Mouse (Mus musculus): Measurements from ENCODE around the gene Olfr401. TPM values are rescaled to one million over a fixed set of nuclear protein-coding genes. Genes with fewer than 3 reads are reported as not detected.
"Not testable (repeated sequence)": the region's sequence is repeated elsewhere in the genome, so short reads cannot be mapped to it uniquely, and the experiment has no call there.

The Olfr401 gene
- not detected in 2 replicates for polyA plus RNA-seq (2012; rRNA removed)

DNA sequence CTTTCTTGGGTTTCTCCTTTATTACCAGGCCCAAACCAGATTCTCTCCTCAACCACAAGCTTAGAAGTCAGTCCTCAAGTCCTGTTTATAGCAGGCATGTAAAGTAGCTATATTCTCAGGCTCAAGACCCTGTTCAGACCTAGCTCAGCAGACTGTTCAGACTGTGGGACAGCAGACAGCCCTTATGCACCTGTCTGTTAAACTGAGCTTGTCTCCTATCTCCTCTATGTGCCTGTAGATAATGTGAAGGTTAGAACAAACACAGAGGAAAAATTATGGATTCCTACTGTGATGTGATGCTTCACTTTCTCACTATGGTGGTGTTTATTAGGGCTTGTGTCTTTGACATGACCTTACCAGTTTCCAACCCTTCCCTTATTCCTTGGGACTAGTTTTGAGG, at the start of gene Olfr401:
Gene Olfr401 (plus strand): TSS at position 301 of the 400 bp plus-strand sequence.
- no peak within 1 kb of the TSS for H3K4me3 ChIP-seq (replicated peaks; ENCODE audit: extremely low read depth, low read depth, low read length)
- H3K4me1 ChIP-seq (ENCODE audit: control insufficient read depth, insufficient read depth, low read length), result no peaks in the 10 kb centered on the region
- no peak for TF ChIP-seq POLR2A (IDR thresholded peaks at IDR 0.05; ENCODE audit: borderline replicate concordance, extremely low read depth, low read depth, low read length)
- no peak for TF ChIP-seq CTCF (IDR thresholded peaks at IDR 0.05; ENCODE audit: insufficient read depth, low read length)
- no peak for DNase-seq

DNA sequence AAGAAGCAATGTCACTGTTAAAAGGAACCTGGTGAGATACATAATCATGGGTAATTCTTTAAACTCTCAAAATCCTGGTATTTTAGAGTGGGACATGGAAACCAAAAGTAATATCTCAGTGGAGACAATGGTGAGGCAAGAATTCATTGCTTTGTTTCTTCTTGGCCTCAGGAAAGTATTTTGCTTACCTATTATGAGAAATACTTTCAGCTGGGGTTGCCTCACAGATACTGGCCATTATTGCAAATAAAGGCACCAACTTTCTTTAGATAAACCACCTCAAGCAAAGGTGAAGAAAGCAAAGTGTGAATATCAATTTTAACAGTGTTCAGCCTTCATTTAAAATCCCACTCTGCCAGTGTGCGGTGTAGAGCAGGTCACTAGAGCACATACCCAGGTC, 43.9 kb upstream of the Olfr401 start, which contains the start of gene Zfp616:
Gene Zfp616 (plus strand): TSS at position 301 of the 400 bp plus-strand sequence.
- no peak for TF ChIP-seq POLR2A (IDR thresholded peaks at IDR 0.05; ENCODE audit: borderline replicate concordance, extremely low read depth, low read depth, low read length)
- no peak for TF ChIP-seq CTCF (IDR thresholded peaks at IDR 0.05; ENCODE audit: insufficient read depth, low read length)
- H3K4me3 ChIP-seq (replicated peaks; ENCODE audit: extremely low read depth, low read depth, low read length), result no peak within 1 kb of the TSS
- DNase-seq, result no peak
- 88% methylated on average over 1 of the region's 1 CpGs for WGBS
- no peaks in the 10 kb centered on the region for H3K4me1 ChIP-seq (ENCODE audit: control insufficient read depth, insufficient read depth, low read length)

DNA sequence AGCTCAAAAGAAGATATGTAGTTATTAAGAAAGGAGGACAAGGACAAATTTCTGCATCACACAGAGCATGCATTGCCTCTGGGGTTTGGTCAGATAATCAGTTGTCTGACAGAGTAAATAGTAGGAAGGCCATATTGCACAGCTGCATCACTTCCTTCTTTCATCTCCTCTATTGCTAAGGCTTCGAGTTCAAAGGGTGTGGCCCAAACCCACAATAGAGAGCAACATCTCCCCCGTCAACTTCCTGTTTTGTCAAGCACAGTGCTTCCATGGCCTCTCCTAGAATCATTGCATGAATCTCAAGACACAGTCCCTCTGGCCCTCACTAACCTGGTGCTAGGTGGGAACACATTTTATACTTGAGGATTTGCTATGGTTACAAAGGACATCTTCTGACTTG, 12.8 kb upstream of the Olfr401 start:
- no peak for TF ChIP-seq POLR2A (IDR thresholded peaks at IDR 0.05; ENCODE audit: borderline replicate concordance, extremely low read depth, low read depth, low read length)
- TF ChIP-seq CTCF (IDR thresholded peaks at IDR 0.05; ENCODE audit: insufficient read depth, low read length), result no peak
- H3K4me3 ChIP-seq (replicated peaks; ENCODE audit: extremely low read depth, low read depth, low read length), result no peak overlapping the region
- no peaks in the 10 kb centered on the region for H3K4me1 ChIP-seq (ENCODE audit: control insufficient read depth, insufficient read depth, low read length)
- DNase-seq, result no peak
- 57% methylated on average over 2 of the region's 2 CpGs for WGBS

DNA sequence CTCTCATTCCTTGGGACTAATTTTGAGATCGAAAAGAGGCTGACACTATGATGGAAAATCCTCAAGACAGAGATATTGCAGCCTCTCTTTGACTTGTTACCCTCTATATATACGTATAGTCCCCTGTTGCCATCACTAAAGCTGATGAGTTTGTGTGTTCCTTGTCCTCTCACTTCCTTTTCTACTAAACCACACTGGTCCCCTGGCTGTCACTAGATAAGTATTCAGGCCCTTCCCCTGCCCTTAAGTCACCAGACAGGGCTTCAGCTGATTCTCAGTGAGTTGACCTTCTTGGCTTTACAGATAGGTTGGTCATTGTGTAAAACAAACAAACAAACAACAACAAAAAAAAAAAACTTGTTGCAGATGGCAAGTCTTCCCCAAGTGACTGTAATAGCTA, 12.0 kb upstream of the Olfr401 start:
- TF ChIP-seq POLR2A (IDR thresholded peaks at IDR 0.05; ENCODE audit: borderline replicate concordance, extremely low read depth, low read depth, low read length), result no peak
- no peak for TF ChIP-seq CTCF (IDR thresholded peaks at IDR 0.05; ENCODE audit: insufficient read depth, low read length)
- WGBS, result 35% methylated on average over 2 of the region's 2 CpGs

DNA sequence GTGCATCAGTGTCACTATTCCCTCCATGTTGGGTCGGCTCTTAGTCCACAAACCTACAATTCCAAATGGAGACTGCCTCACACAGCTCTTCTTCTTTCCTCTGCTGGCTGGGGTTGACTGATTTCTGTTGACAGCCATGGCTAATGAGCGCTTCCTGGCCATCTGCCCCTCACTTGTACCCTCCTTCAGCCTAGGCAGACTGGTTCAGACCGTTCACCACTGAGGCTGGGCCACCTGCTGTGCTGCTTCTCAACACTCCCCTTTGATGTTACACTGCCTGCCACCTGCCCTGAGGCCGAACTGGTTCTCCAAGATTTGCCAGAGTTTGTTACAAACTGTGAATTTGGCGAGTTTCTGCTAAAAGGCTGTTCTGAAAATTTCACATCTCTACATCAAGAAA, 8.4 kb upstream of the Olfr401 start:
- Histone ChIP-seq H3K4me3 (replicated peaks; ENCODE audit: extremely low read depth, low read depth, low read length) (no peak overlapping the region), H3K4me1 (ENCODE audit: control insufficient read depth, insufficient read depth, low read length) (no peaks in the 10 kb centered on the region)
- WGBS, result 29% methylated on average over 5 of the region's 5 CpGs
- no peak for DNase-seq
- TF ChIP-seq CTCF (IDR thresholded peaks at IDR 0.05; ENCODE audit: insufficient read depth, low read length), result no peak
- TF ChIP-seq POLR2A (IDR thresholded peaks at IDR 0.05; ENCODE audit: borderline replicate concordance, extremely low read depth, low read depth, low read length), result no peak

More for the DNA sequence above, 12.0 kb upstream of the Olfr401 start:
- no peak for DNase-seq
- no peaks in the 10 kb centered on the region for H3K4me1 ChIP-seq (ENCODE audit: control insufficient read depth, insufficient read depth, low read length)
- no peak overlapping the region for H3K4me3 ChIP-seq (replicated peaks; ENCODE audit: extremely low read depth, low read depth, low read length)

DNA sequence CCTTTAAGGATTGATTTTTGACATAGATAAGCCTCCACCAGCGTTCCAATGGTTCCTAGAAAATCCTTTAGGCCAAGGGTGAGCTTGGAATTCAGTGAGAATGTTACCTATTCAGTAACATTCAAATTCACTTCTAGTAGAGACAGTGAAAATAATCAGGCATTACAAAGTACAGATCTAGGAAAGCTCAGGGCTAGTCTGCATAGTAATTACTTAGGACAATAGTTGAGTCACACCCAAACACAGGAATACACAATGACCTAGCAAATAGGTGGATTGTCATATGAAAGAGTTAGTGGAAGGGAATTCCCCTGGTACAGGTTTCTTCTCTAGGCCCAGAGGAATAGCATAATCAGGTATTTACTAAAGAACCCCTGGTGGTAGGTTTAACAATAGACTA, 26.5 kb downstream of the Olfr401 start:
- not testable (repeated sequence) for H3K4me1 ChIP-seq (ENCODE audit: control insufficient read depth, insufficient read depth, low read length); H3K4me3 ChIP-seq (replicated peaks; ENCODE audit: extremely low read depth, low read depth, low read length); DNase-seq
- 17% methylated on average over 1 of the region's 1 CpGs for WGBS

DNA sequence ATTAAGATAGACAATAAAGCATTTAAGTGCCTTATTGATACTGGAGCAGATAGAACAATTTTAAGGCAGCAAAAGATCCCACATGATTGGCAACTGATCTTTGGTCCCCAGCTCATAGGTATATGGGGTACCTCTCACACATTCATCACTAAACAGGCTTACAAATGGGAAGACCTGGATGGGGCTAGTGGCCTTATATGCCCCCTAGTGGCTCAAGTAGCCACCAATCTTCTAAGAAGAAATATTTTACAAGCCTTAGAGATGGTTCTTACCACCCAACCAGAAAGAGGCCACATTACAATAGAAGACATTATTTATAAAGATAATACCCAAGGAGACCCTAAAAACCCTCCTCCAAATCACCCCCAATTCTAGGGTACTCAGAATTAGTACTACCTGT, 32.4 kb downstream of the Olfr401 start:
- Histone ChIP-seq H3K4me3 (replicated peaks; ENCODE audit: extremely low read depth, low read depth, low read length) (no peak overlapping the region), H3K4me1 (ENCODE audit: control insufficient read depth, insufficient read depth, low read length) (no peaks in the 10 kb centered on the region)
- DNase-seq, result no peak
- no peak for TF ChIP-seq POLR2A (IDR thresholded peaks at IDR 0.05; ENCODE audit: borderline replicate concordance, extremely low read depth, low read depth, low read length)
- TF ChIP-seq CTCF (IDR thresholded peaks at IDR 0.05; ENCODE audit: insufficient read depth, low read length), result no peak

DNA sequence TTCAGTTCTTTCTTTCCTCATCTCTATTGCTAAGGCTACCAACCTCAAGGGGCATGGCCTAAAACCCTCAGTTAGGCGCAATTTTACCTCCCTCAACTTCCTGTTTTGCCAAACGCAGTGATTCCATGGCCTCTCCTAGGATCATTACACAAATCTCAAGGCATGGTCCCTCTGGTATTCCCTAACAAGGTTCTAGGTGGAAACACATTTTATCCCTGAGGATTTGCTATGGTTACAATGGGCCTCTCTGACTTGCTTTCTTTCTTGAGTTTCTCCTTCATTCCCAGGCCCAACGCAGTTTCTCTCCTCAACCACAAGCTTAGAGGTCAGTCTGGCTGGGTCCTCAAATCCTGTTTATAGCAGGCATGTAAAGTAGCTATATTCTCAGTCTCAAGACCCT, 39.7 kb downstream of the Olfr401 start, which contains the start of gene Olfr402:
Gene Olfr402 (plus strand): TSS at position 301 of the 400 bp plus-strand sequence.
- Histone ChIP-seq H3K4me1 (ENCODE audit: control insufficient read depth, insufficient read depth, low read length) (no peaks in the 10 kb centered on the region), H3K4me3 (replicated peaks; ENCODE audit: extremely low read depth, low read depth, low read length) (no peak within 1 kb of the TSS)
- 46% methylated on average over 3 of the region's 3 CpGs for WGBS
- no peak for TF ChIP-seq POLR2A (IDR thresholded peaks at IDR 0.05; ENCODE audit: borderline replicate concordance, extremely low read depth, low read depth, low read length)
- no peak for TF ChIP-seq CTCF (IDR thresholded peaks at IDR 0.05; ENCODE audit: insufficient read depth, low read length)
- DNase-seq, result no peak

DNA sequence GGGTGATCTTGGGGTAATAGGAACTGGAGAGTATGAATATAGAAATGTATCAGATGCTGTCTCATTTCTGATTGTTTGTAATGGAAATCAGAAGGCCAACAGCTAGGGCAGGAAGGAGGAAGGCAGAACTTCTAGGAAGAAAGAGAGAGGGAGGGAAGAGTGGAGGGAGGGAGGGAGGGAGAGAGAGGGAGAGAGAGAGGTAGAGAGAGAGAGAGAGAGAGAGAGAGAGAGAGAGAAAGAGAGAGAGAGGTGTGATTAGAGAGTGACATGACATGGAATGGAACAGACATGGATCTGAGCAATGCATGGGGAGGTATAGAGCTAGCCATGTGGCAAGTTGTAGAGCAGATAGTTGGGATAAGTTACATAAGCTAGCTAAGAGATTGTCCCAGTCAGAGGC, 55.3 kb downstream of the Olfr401 start:
- TF ChIP-seq POLR2A (IDR thresholded peaks at IDR 0.05; ENCODE audit: borderline replicate concordance, extremely low read depth, low read depth, low read length), result no peak
- no peak for TF ChIP-seq CTCF (IDR thresholded peaks at IDR 0.05; ENCODE audit: insufficient read depth, low read length)
- Histone ChIP-seq H3K4me3 (replicated peaks; ENCODE audit: extremely low read depth, low read depth, low read length) (no peak overlapping the region), H3K4me1 (ENCODE audit: control insufficient read depth, insufficient read depth, low read length) (no peaks in the 10 kb centered on the region)
- DNase-seq, result no peak

Other genes with a start within 250 kb of the Olfr401 start
- gene Olfr394, start 222.9 kb upstream of the Olfr401 start, polyA plus RNA-seq (2012; rRNA removed), result not detected in 2 replicates
- gene Olfr395, start 204.4 kb upstream of the Olfr401 start, polyA plus RNA-seq (2012; rRNA removed), result not detected in 2 replicates
- not detected in 2 replicates for gene Olfr23, start 177.0 kb upstream of the Olfr401 start, polyA plus RNA-seq (2012; rRNA removed)
- gene Olfr397, start 152.9 kb upstream of the Olfr401 start, polyA plus RNA-seq (2012; rRNA removed), result not detected in 2 replicates
- not detected in 2 replicates for gene Olfr398, start 123.3 kb upstream of the Olfr401 start, polyA plus RNA-seq (2012; rRNA removed)
- not detected in 2 replicates for gene Olfr139, start 57.2 kb upstream of the Olfr401 start, polyA plus RNA-seq (2012; rRNA removed)
- gene Olfr399, start 57.1 kb upstream of the Olfr401 start, polyA plus RNA-seq (2012; rRNA removed), result not detected in 2 replicates
- not detected in 2 replicates for gene Zfp616, start 43.8 kb upstream of the Olfr401 start, polyA plus RNA-seq (2012; rRNA removed)
- gene Olfr402, start 39.8 kb downstream of the Olfr401 start, polyA plus RNA-seq (2012; rRNA removed), result not detected in 2 replicates
- not detected in 2 replicates for gene Olfr403, start 72.5 kb downstream of the Olfr401 start, polyA plus RNA-seq (2012; rRNA removed)
- not detected in 2 replicates for gene Olfr43, start 97.7 kb downstream of the Olfr401 start, polyA plus RNA-seq (2012; rRNA removed)
- not detected in 2 replicates for gene Olfr406, start 146.1 kb downstream of the Olfr401 start, polyA plus RNA-seq (2012; rRNA removed)
- not detected in 2 replicates for gene Olfr59, start 170.0 kb downstream of the Olfr401 start, polyA plus RNA-seq (2012; rRNA removed)
- not detected in 2 replicates for gene Olfr410, start 224.3 kb downstream of the Olfr401 start, polyA plus RNA-seq (2012; rRNA removed)
- not detected in 2 replicates for gene Olfr411, start 238.9 kb downstream of the Olfr401 start, polyA plus RNA-seq (2012; rRNA removed)
- not detected in 2 replicates for gene Olfr412, start 248.4 kb downstream of the Olfr401 start, polyA plus RNA-seq (2012; rRNA removed)

All from lung, adult 2 months (tissue).